Mouse (Mus musculus) midbrain, embryonic 10.5 days (tissue): ENCODE data around the gene Erc2. TPM values are rescaled to one million over a fixed set of nuclear protein-coding genes. Genes with fewer than 3 reads are reported as not detected.

Experiments
- DNase-seq: peaks from one replicate; pipeline ENCODE4 v3.0.0-alpha.2; 2017; ENCODE audit warnings: low spot score
- H3K27ac ChIP-seq: fragments of 300-500 bp; sonication (generic); replicated peaks from 2 replicates; pipeline ENCODE4 v1.5.1; 2016; ENCODE audit warnings: mild to moderate bottlenecking
- H3K27me3 ChIP-seq: fragments of 300-500 bp; sonication (generic); 2 replicates; pipeline ENCODE4 v1.6.1; 2016; ENCODE audit warnings: low read depth, mild to moderate bottlenecking; ENCODE audit not compliant: poor library complexity, severe bottlenecking
- H3K36me3 ChIP-seq: fragments of 300-500 bp; sonication (generic); 2 replicates; pipeline ENCODE4 v1.6.1; 2016; ENCODE audit warnings: mild to moderate bottlenecking, moderate library complexity
- H3K4me1 ChIP-seq: fragments of 300-500 bp; sonication (generic); 2 replicates; pipeline ENCODE4 v1.6.1; 2016
- H3K4me3 ChIP-seq: fragments of 300-500 bp; sonication (generic); 2 replicates; pipeline ENCODE4 v1.5.1; 2016; ENCODE audit warnings: mild to moderate bottlenecking, moderate library complexity
- H3K9me3 ChIP-seq: fragments of 300-500 bp; sonication (generic); replicated peaks from 2 replicates; pipeline ENCODE4 v1.6.1; 2016; ENCODE audit warnings: mild to moderate bottlenecking
- WGBS: fragments of 180-500 bp; shearing (Covaris S2); methylation state at CpG from one replicate; pipeline ENCODE4 v1.1.7; 2016; 5-methylcytosine and 5-hydroxymethylcytosine counted together
- polyA plus RNA-seq: library from polyadenylated mRNA; unstranded; fragments of >200 nt; fragmentation: Nextera tagmentation; extraction: Ambion mirVana; gene quantifications from 2 replicates; pipeline ENCODE4 v1.2.1, GENCODE M21; 2016

The Erc2 gene
- polyA plus RNA-seq, 1 experiment from 2014 or later: 9.2 TPM

DNA sequence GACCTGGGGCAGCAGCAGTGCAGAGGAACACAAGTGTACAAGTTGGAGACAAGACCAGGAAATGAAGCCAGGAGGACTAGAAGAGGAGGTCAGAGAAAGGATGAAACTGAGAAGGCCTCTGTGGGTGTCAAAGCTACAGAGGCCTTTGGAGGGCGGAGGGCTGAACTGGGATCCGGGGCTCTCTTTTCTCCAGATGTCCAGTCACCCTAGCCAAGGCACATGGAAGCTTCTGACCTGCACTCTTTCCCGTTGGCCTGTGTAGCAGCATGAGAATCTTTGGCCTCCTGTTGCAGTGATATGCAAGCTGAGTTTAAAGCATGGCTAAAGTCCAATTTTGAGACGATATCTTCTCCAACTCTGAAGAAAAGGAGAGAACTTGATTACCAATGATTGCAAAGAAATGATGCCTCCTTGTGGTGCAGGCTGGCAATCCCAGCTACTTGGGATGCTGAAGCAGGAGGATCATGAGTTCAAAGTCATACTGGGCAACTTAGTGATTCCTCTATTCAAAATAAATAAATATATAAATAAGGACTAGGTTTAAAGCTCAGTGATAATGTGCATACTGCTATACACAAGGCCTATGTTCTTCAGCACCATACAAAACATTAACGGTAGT is 699.8 kb downstream of the Erc2 start:
- no peak overlapping the region for H3K27ac ChIP-seq

DNA sequence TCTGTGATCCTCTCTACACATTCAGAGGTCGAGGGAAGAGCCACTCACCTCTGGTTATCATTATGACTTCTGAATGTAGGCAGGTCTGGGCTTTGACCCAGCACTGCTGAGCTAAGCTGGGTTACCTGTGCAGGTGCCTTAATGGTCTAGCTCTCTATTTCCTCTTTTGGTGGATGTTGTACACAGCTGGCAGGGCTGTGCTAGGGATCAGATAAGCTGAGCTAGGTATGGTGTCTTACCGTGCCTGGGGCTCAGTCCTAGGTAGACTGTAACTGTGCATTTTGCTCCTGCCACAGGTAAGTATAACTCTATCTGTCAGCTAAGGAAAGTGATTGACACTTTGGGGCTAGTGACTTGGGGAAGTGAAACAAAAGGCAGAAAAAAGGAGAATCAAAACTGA is 701.0 kb downstream of the Erc2 start:
- 85% methylated on average over 2 of the region's 2 CpGs for WGBS
- no peaks in the 10 kb centered on the region for H3K9me3 ChIP-seq
- no peaks in the 10 kb centered on the region for H3K36me3 ChIP-seq
- H3K4me1 ChIP-seq: peaks cover 5% of the 10 kb centered on the region; the same call in 1 of the 2 replicates
- H3K4me3 ChIP-seq: no peak overlapping the region
- DNase-seq: no peak
- H3K27ac ChIP-seq: no peak overlapping the region
- H3K27me3 ChIP-seq: peaks cover 65% of the 10 kb centered on the region

More for the DNA sequence above, 699.8 kb downstream of the Erc2 start:
- H3K4me3 ChIP-seq: no peak overlapping the region
- H3K27me3 ChIP-seq: peaks cover 54% of the 10 kb centered on the region
- H3K4me1 ChIP-seq: peaks cover 11% of the 10 kb centered on the region
- no peaks in the 10 kb centered on the region for H3K9me3 ChIP-seq
- H3K36me3 ChIP-seq: no peaks in the 10 kb centered on the region
- DNase-seq: no peak
- WGBS: 96% methylated on average over 5 of the region's 5 CpGs

GRCm38 (mm10) chr14:28323727-28324126 is 701.5 kb downstream of the Erc2 start:
- no peaks in the 10 kb centered on the region for H3K36me3 ChIP-seq
- H3K4me3 ChIP-seq: no peak overlapping the region
- no peak overlapping the region for H3K27ac ChIP-seq
- no peak for DNase-seq
- no peaks in the 10 kb centered on the region for H3K9me3 ChIP-seq
- H3K4me1 ChIP-seq: peaks cover 9% of the 10 kb centered on the region
- 89% methylated on average over 2 of the region's 2 CpGs for WGBS
- H3K27me3 ChIP-seq: peaks cover 65% of the 10 kb centered on the region

GRCm38 (mm10) chr14:28326456-28326855 is 704.2 kb downstream of the Erc2 start:
- Histone ChIP-seq H3K27me3 (peaks cover 75% of the 10 kb centered on the region), H3K9me3 (no peaks in the 10 kb centered on the region), H3K36me3 (no peaks in the 10 kb centered on the region), H3K4me3 (no peak overlapping the region), H3K27ac (no peak overlapping the region), H3K4me1 (peaks cover 11% of the 10 kb centered on the region)
- DNase-seq: no peak
- WGBS: 86% methylated on average over 7 of the region's 7 CpGs

- Histone ChIP-seq H3K4me3 (no peak overlapping the region), H3K27ac (no peak overlapping the region), H3K4me1 (peaks cover 23% of the 10 kb centered on the region), H3K9me3 (no peaks in the 10 kb centered on the region), H3K36me3 (no peaks in the 10 kb centered on the region), H3K27me3 (peaks cover 84% of the 10 kb centered on the region)
- DNase-seq: peak; percentile 31
- 24% methylated on average over 8 of the region's 8 CpGs for WGBS
Observed at GRCm38 (mm10) chr14:28328512-28328911, 706.3 kb downstream of the Erc2 start.

DNA sequence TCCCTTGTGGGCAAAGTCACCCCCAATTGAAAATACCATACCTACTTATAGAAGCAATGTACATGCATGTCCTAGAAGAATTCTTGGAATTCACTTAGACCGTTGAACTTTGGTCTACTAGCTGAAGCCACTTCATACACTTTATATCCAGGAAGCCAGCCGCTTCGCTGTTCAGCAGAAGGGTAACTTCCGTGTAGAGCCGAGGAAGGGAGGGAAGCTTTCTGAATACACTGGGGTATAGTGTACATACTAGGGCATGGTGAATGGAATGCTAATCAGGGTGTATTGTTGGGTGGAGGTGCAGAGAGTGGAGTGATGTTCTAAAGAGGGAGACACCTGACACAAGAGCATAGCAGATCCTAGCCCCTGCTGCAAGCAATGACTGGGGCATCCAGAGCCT is 708.9 kb downstream of the Erc2 start:
- Histone ChIP-seq H3K27ac (no peak overlapping the region), H3K36me3 (no peaks in the 10 kb centered on the region), H3K4me3 (no peak overlapping the region), H3K9me3 (no peaks in the 10 kb centered on the region), H3K27me3 (peaks cover 63% of the 10 kb centered on the region), H3K4me1 (peaks cover 31% of the 10 kb centered on the region)
- DNase-seq: no peak
- WGBS: 89% methylated on average over 5 of the region's 5 CpGs

DNA sequence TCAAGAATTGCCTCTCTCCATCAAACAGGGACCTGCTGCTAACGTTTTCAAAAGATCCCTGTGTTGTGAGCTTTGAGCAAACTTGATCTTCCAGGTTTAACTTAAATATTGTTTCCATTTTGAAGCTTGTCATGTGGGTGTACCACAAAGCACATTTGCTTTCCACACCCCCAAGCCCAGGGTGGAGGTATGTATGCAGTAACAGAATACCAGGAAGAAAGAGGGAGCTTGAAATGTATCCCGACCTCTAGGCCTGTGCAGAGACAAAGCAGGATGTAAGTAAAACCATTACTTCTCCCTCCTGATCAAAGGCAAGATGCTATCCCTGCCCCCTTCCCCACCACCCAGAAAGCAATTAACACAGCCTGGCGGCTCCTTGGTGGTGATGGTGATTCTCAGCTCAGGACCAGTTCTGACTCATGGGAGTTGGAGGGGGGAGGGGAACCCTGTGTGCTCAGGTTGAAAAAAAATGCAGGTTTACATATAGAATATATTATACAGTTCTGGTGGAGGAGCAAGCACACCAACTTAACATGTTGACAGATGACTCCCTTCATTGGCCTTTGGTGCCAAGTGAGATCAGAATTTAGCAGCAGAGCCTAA is 710.2 kb downstream of the Erc2 start:
- H3K27me3 ChIP-seq: peaks cover 50% of the 10 kb centered on the region
- H3K4me1 ChIP-seq: peaks cover 28% of the 10 kb centered on the region
- no peak overlapping the region for H3K27ac ChIP-seq
- H3K36me3 ChIP-seq: no peaks in the 10 kb centered on the region
- no peak overlapping the region for H3K4me3 ChIP-seq
- DNase-seq: no peak
- no peaks in the 10 kb centered on the region for H3K9me3 ChIP-seq
- 44% methylated on average over 3 of the region's 3 CpGs for WGBS

DNA sequence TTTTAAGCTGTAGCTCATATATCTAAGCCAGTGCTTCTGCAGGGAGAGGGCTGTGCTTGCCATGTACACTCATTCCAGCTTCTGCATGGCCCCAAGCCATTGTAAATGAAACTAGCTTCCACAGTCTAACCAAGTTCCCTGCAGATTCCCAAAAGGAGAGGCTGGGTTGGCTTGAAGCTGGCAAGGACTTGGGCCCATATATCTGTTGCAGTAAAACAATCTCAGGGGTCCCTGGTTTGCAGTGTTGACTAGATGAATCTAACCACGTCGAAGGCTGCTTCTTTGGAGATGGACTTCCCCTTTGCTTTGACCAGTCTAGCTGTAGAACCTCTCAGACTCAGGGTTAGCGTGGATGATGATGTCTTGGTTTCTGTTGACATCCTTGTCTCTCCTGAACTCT is 716.9 kb downstream of the Erc2 start:
- H3K36me3 ChIP-seq: no peaks in the 10 kb centered on the region
- DNase-seq: no peak
- no peak overlapping the region for H3K27ac ChIP-seq
- no peaks in the 10 kb centered on the region for H3K9me3 ChIP-seq
- no peak overlapping the region for H3K4me3 ChIP-seq
- WGBS: 91% methylated on average over 3 of the region's 3 CpGs
- peaks cover 4% of the 10 kb centered on the region; the same call in 1 of the 2 replicates for H3K27me3 ChIP-seq
- peaks cover 1% of the 10 kb centered on the region for H3K4me1 ChIP-seq

DNA sequence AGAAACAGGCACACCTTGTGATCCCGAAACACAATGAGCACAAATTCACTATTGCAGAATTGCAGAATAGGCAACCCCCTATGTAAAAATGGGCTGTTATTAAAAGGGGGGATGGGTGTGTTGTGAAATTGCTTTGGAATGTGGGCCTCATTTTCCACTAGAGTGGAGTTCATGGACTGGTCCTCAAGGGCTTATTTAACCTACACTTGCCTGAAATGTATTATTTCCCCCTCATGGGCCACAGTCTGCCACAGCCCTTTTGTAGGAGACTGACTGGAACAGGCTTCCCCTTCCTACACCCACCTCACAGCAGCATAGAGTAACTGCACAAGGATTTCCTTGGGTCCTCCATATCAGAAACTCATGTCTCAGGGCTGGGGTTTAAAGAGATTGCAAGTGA is 726.9 kb downstream of the Erc2 start:
- H3K27ac ChIP-seq: 0 out of 2 replicates have a peak overlapping the region, but pooled peaks have one; percentile 17
- no peak for DNase-seq
- H3K4me3 ChIP-seq: no peak overlapping the region
- H3K36me3 ChIP-seq: no peaks in the 10 kb centered on the region
- H3K4me1 ChIP-seq: peaks cover 11% of the 10 kb centered on the region
- no peaks in the 10 kb centered on the region; the same call in 1 of the 2 replicates for H3K27me3 ChIP-seq
- no peaks in the 10 kb centered on the region for H3K9me3 ChIP-seq
- WGBS: 71% methylated on average over 1 of the region's 1 CpGs

DNA sequence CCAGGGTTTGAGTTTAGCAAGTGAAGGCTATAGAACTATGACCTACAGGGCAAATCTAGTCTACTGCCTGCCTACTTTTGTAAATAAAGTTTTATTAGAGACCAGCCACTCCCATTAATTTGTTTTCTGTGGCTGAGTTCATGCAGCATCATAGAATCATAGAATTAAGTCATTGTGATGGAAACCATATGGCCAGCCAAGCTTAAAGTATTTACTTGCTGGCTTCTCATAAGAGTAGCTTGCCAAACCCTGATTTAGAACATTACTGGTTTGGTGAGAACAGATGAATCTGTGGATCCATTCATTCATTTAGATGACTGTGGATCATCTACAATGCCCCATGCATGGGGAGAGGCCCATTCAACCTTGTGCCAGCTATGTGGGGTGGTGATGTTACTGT is 733.8 kb downstream of the Erc2 start:
- H3K9me3 ChIP-seq: no peaks in the 10 kb centered on the region
- no peaks in the 10 kb centered on the region for H3K4me1 ChIP-seq
- H3K4me3 ChIP-seq: no peak overlapping the region
- no peaks in the 10 kb centered on the region; the same call in 1 of the 2 replicates for H3K27me3 ChIP-seq
- no peak for DNase-seq
- no peak overlapping the region for H3K27ac ChIP-seq
- H3K36me3 ChIP-seq: no peaks in the 10 kb centered on the region

- Histone ChIP-seq H3K4me3 (no peak overlapping the region), H3K27me3 (peaks cover 24% of the 10 kb centered on the region), H3K27ac (no peak overlapping the region), H3K4me1 (no peaks in the 10 kb centered on the region), H3K36me3 (no peaks in the 10 kb centered on the region), H3K9me3 (no peaks in the 10 kb centered on the region)
- no peak for DNase-seq
- WGBS: 82% methylated on average over 4 of the region's 4 CpGs
Observed at GRCm38 (mm10) chr14:28359502-28359901, 737.3 kb downstream of the Erc2 start.

DNA sequence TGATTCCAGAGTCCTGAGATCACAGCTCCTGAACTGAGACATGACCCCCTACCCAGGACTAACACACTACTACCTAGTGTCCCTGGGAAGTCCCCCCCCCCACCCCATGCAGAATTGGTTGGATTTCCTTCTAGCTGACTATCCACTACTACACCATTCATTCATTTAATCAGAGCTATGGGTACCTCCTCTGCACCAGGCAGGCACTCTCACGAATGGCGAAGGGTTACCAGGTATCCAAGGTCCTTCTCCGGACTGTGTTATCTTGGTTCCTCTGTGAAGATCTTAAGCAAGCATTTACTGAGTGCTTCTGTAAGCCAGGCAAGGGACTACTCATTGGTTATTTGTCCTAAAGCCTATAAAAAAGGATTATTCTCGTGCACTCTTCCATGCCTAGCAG is 737.8 kb downstream of the Erc2 start:
- Histone ChIP-seq H3K4me1 (no peaks in the 10 kb centered on the region), H3K27ac (no peak overlapping the region), H3K27me3 (peaks cover 28% of the 10 kb centered on the region), H3K4me3 (no peak overlapping the region), H3K36me3 (no peaks in the 10 kb centered on the region), H3K9me3 (no peaks in the 10 kb centered on the region)
- DNase-seq: no peak
- WGBS: 86% methylated on average over 4 of the region's 4 CpGs

- Histone ChIP-seq H3K4me3 (no peak overlapping the region), H3K27ac (no peak overlapping the region), H3K36me3 (no peaks in the 10 kb centered on the region), H3K9me3 (no peaks in the 10 kb centered on the region), H3K4me1 (no peaks in the 10 kb centered on the region), H3K27me3 (peaks cover 52% of the 10 kb centered on the region)
- WGBS: 79% methylated on average over 4 of the region's 4 CpGs
- DNase-seq: no peak
Observed at GRCm38 (mm10) chr14:28362336-28362735, 740.1 kb downstream of the Erc2 start.
